Mouse (Mus musculus) cortical plate, adult 2 months (tissue): ENCODE data around the gene Gm10959.

Experiments used
- CTCF ChIP-seq: fragments of 200-500 bp; IDR thresholded peaks from 2 replicates; pipeline ENCODE4 v1.5.1; 2011; ENCODE audit warnings: mild to moderate bottlenecking, control low read depth, low read length; ENCODE audit not compliant: insufficient read depth; ENCODE audit errors: extremely low read depth
- POLR2A ChIP-seq: fragments of 200-500 bp; IDR thresholded peaks from 2 replicates; pipeline ENCODE4 v1.6.1; 2011; ENCODE audit warnings: mild to moderate bottlenecking, low read length, control low read depth; ENCODE audit not compliant: insufficient read depth; ENCODE audit errors: extremely low read depth

- TF ChIP-seq CTCF = no peak
- TF ChIP-seq POLR2A = no peak
These were observed 45.1 kb upstream of the Gm10959 start for GRCm38 (mm10) chr3:122964301-122964700.
